Mouse (Mus musculus): Measurements from ENCODE around the gene Prdm2.

- no peak for TF ChIP-seq RCOR1 (IDR thresholded peaks at IDR 0.05; ENCODE audit: low read depth, low read length)
- TF ChIP-seq USF1 (IDR thresholded peaks at IDR 0.05; ENCODE audit: low read depth, low read length): no peak
- TF ChIP-seq POLR2AphosphoS5 (IDR thresholded peaks at IDR 0.05; ENCODE audit: borderline replicate concordance, low read depth, low read length): no peak
- TF ChIP-seq MAX (IDR thresholded peaks at IDR 0.05; ENCODE audit: low read length): no peak
- no peak for TF ChIP-seq TAL1 (IDR thresholded peaks at IDR 0.05; ENCODE audit: low read length)
- TF ChIP-seq CTCF (IDR thresholded peaks at IDR 0.05 in 2 of 3, conservative IDR thresholded peaks at IDR 0.05 in 1 of 3; ENCODE audit: control insufficient read depth in 1 of 3, insufficient read depth in 1 of 3, low read depth in 2 of 3, low read length in 3 of 3, poor library complexity in 1 of 3, severe bottlenecking in 1 of 3): no peak
- TF ChIP-seq HCFC1 (IDR thresholded peaks at IDR 0.05; ENCODE audit: low read depth, low read length): no peak
- TF ChIP-seq ZKSCAN1 (IDR thresholded peaks at IDR 0.05; ENCODE audit: low read depth, low read length): no peak
- no peak for TF ChIP-seq TBP (IDR thresholded peaks at IDR 0.05; ENCODE audit: low read depth, low read length)
Measured at GRCm38 (mm10) chr4:143241294-143241693, 28.5 kb upstream of the Prdm2 start.

Measured in MEL (cell line).